Mouse (Mus musculus) hindbrain, embryonic 12.5 days (tissue): ENCODE results near the gene Trpc4. TPM values are rescaled to one million over a fixed set of nuclear protein-coding genes. Genes with fewer than 3 reads are reported as not detected.

Experiments
- ATAC-seq: fragments of 200-750 bp; cut with Nextera tagmentation; 2 replicates; pipeline ENCODE4 v1.8.0; 2017; ENCODE audit warnings: moderate TSS enrichment; ENCODE audit not compliant: low FRiP score
- H3K27ac ChIP-seq: fragments of 300-500 bp; sonication (generic); 2 replicates; pipeline ENCODE4 v1.5.1; 2016; ENCODE audit warnings: mild to moderate bottlenecking
- H3K27me3 ChIP-seq: fragments of 300-500 bp; sonication (generic); 2 replicates; pipeline ENCODE4 v1.6.1; 2016; ENCODE audit warnings: mild to moderate bottlenecking
- H3K36me3 ChIP-seq: fragments of 300-500 bp; sonication (generic); 2 replicates; pipeline ENCODE4 v1.6.1; 2016; ENCODE audit warnings: mild to moderate bottlenecking
- H3K4me1 ChIP-seq: fragments of 300-500 bp; sonication (generic); 2 replicates; pipeline ENCODE4 v1.6.1; 2016
- H3K4me2 ChIP-seq: fragments of 300-500 bp; sonication (generic); replicated peaks from 2 replicates; pipeline ENCODE4 v1.6.1; 2016; ENCODE audit warnings: mild to moderate bottlenecking
- H3K4me3 ChIP-seq: fragments of 300-500 bp; sonication (generic); 2 replicates; pipeline ENCODE4 v1.5.1; 2016; ENCODE audit warnings: mild to moderate bottlenecking
- H3K9ac ChIP-seq: fragments of 300-500 bp; sonication (generic); 2 replicates; pipeline ENCODE4 v1.6.1; 2016; ENCODE audit warnings: mild to moderate bottlenecking, moderate library complexity
- H3K9me3 ChIP-seq: fragments of 300-500 bp; sonication (generic); replicated peaks from 2 replicates; pipeline ENCODE4 v1.6.1; 2016; ENCODE audit warnings: mild to moderate bottlenecking
- whole genome bisulfite sequencing: fragments of 180-500 bp; shearing (Covaris S2); methylation state at CpG from one replicate; pipeline ENCODE4 v1.1.7; 2016; 5-methylcytosine and 5-hydroxymethylcytosine counted together
- polyA plus RNA-seq: library from polyadenylated mRNA; unstranded; fragments of >200 nt; fragmentation: Nextera tagmentation; extraction: Ambion mirVana; gene quantifications from 2 replicates; pipeline ENCODE4 v1.2.1, GENCODE M21; 2016

Gene Trpc4
- polyA plus RNA-seq, 1 experiment from 2014 or later, result 1.7 TPM

- Histone ChIP-seq H3K27ac (no peak overlapping the region), H3K36me3 (no peaks in the 10 kb centered on the region), H3K9ac (no peak overlapping the region), H3K4me2 (no peak overlapping the region), H3K4me3 (no peak overlapping the region), H3K4me1 (0 out of 2 replicates have a peak, but pooled peaks cover 4% of the 10 kb centered on the region), H3K27me3 (no peaks in the 10 kb centered on the region), H3K9me3 (no peaks in the 10 kb centered on the region)
- ATAC-seq, result no peak
- WGBS, result 39% methylated on average over 5 of the region's 5 CpGs
Observed at GRCm38 (mm10) chr3:54310604-54311003, 154.8 kb downstream of the Trpc4 start.

GRCm38 (mm10) chr3:54314055-54314454 is 158.2 kb downstream of the Trpc4 start:
- 92% methylated on average over 2 of the region's 2 CpGs for WGBS
- no peak for ATAC-seq
- Histone ChIP-seq H3K36me3 (no peaks in the 10 kb centered on the region), H3K4me1 (0 out of 2 replicates have a peak, but pooled peaks cover 4% of the 10 kb centered on the region), H3K4me3 (no peak overlapping the region), H3K27me3 (no peaks in the 10 kb centered on the region), H3K9ac (no peak overlapping the region), H3K4me2 (no peak overlapping the region), H3K9me3 (no peaks in the 10 kb centered on the region), H3K27ac (no peak overlapping the region)

- ATAC-seq, result no peak
- H3K9ac ChIP-seq, result no peak overlapping the region
Observed at GRCm38 (mm10) chr3:54352891-54353652, 197.2 kb downstream of the Trpc4 start.

GRCm38 (mm10) chr3:54357561-54357960 is 201.7 kb downstream of the Trpc4 start:
- 70% methylated on average over 3 of the region's 3 CpGs for WGBS
- H3K4me1 ChIP-seq, result peaks cover 6% of the 10 kb centered on the region
- no peak overlapping the region for H3K9ac ChIP-seq
- no peaks in the 10 kb centered on the region for H3K36me3 ChIP-seq
- H3K27ac ChIP-seq, result no peak overlapping the region
- ATAC-seq, result no peak
- no peaks in the 10 kb centered on the region for H3K9me3 ChIP-seq
- no peak overlapping the region for H3K4me2 ChIP-seq
- H3K27me3 ChIP-seq, result no peaks in the 10 kb centered on the region; the same call in 1 of the 2 replicates
- H3K4me3 ChIP-seq, result no peak overlapping the region

More at GRCm38 (mm10) chr3:54352891-54353652, 197.2 kb downstream of the Trpc4 start:
- 36% methylated on average over 9 of the region's 9 CpGs for WGBS
- Histone ChIP-seq H3K27me3 (no peaks in the 10 kb centered on the region; the same call in none of the 2 replicates), H3K4me2 (no peak overlapping the region), H3K4me1 (no peaks in the 10 kb centered on the region), H3K27ac (no peak overlapping the region), H3K4me3 (no peak overlapping the region), H3K9me3 (no peaks in the 10 kb centered on the region), H3K36me3 (no peaks in the 10 kb centered on the region)

- no peak overlapping the region for H3K4me3 ChIP-seq
- no peak overlapping the region; the same call in 1 of the 2 replicates for H3K4me2 ChIP-seq
- H3K9ac ChIP-seq, result no peak overlapping the region
- H3K4me1 ChIP-seq, result peaks cover 6% of the 10 kb centered on the region
- no peaks in the 10 kb centered on the region for H3K36me3 ChIP-seq
- WGBS, result 45% methylated on average over 15 of the region's 15 CpGs
- H3K9me3 ChIP-seq, result no peaks in the 10 kb centered on the region
- 0 out of 2 replicates have a peak, but pooled peaks have one; percentile 58 for ATAC-seq
- H3K27me3 ChIP-seq, result no peaks in the 10 kb centered on the region
- H3K27ac ChIP-seq, result no peak overlapping the region
Observed at GRCm38 (mm10) chr3:54358463-54359189, 202.8 kb downstream of the Trpc4 start.

- no peaks in the 10 kb centered on the region for H3K27me3 ChIP-seq
- H3K4me2 ChIP-seq, result no peak within 1 kb of the TSS
- H3K9ac ChIP-seq, result no peak within 1 kb of the TSS
- no peaks in the 10 kb centered on the region for H3K36me3 ChIP-seq
- peaks cover 6% of the 10 kb centered on the region for H3K4me1 ChIP-seq
- 58% methylated on average over 6 of the region's 6 CpGs for WGBS
- H3K27ac ChIP-seq, result no peak within 1 kb of the TSS
- no peak within 1 kb of the TSS for H3K4me3 ChIP-seq
- ATAC-seq, result no peak
- no peaks in the 10 kb centered on the region for H3K9me3 ChIP-seq
Observed at GRCm38 (mm10) chr3:54360897-54361296, 205.1 kb downstream of the Trpc4 start, which contains the start of gene Postn. Gene Postn, plus strand, starts transcription at chr3:54361109.

GRCm38 (mm10) chr3:54361656-54362055 is 205.8 kb downstream of the Trpc4 start:
- no peak overlapping the region for H3K4me3 ChIP-seq
- H3K36me3 ChIP-seq, result no peaks in the 10 kb centered on the region
- H3K9me3 ChIP-seq, result no peaks in the 10 kb centered on the region
- no peak overlapping the region for H3K4me2 ChIP-seq
- no peak overlapping the region for H3K27ac ChIP-seq
- ATAC-seq, result no peak
- no peak overlapping the region for H3K9ac ChIP-seq
- H3K27me3 ChIP-seq, result no peaks in the 10 kb centered on the region
- H3K4me1 ChIP-seq, result peaks cover 6% of the 10 kb centered on the region

Other genes starting within 250 kb of the Trpc4 start
- gene Postn, start 205.1 kb downstream of the Trpc4 start, polyA plus RNA-seq, result 42.2 and 64.5 TPM in 2 replicates